Mouse (Mus musculus) adrenal gland, adult 18-20 months (tissue): ENCODE measurements around the gene Syn3. TPM values are rescaled to one million over a fixed set of nuclear protein-coding genes. Genes with fewer than 3 reads are reported as not detected.
"Not testable (repeated sequence)": the region's sequence is repeated elsewhere in the genome, so short reads cannot be mapped to it uniquely, and the experiment has no call there.

ENCODE experiments used
- DNase-seq, 2 experiments: peaks; one replicate each; pipeline ENCODE4 v3.0.0; 2021 to 2022; ENCODE audit warnings: low spot score in 2 of 2
- total RNA-seq, 2 experiments: library from RNA; stranded (reverse); gene quantifications; 1 replicate in 1 of 2; 2 replicates in 1 of 2; pipeline ENCODE4 v1.2.3; 2021

Syn3 gene
- total RNA-seq, 2 experiments from 2014 or later: 1.6 to 1.9 TPM

- no peak for DNase-seq
Measured at GRCm38 (mm10) chr10:86124115-86124514, 374.6 kb downstream of the Syn3 start.

DNA sequence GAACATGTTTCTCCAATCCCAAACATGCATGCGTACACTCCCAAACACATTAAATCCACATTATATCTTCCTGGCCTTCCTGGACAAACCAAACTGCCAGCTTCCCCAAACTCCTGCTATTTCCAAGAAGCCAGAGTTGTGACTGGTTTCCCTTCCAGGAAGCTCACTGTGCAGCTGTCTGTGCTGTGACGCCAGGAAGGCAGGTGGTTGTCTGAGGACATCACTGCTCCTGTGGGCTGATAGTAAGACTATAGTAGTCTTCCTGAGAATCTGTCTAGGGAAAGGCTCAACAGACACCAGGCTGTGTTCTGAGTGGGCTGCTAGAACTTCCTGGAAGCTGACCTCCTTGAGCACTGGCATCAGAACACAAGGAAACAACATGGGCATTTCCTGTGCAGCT is 375.5 kb downstream of the Syn3 start:
- no peak for DNase-seq

DNA sequence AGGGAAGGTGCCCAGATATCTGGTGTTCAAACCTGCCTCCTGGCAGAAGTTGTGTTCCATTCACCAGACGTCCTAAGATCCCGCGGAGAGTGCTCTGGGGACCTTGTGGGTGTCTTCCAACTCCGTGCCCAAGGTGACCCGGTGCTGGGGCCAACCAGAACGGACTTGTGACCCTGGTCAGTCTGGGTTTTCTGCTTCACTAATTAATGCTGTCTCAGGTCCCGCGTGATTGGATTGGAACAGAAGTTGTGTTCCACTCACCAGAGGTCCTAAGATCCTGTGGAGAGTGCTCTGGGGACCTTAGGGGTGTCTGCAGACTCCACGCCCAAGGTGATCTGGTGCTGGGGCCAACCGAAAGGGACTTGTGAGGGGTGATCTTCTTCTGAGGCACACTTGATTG is 376.2 kb downstream of the Syn3 start:
- DNase-seq: not testable (repeated sequence)

DNA sequence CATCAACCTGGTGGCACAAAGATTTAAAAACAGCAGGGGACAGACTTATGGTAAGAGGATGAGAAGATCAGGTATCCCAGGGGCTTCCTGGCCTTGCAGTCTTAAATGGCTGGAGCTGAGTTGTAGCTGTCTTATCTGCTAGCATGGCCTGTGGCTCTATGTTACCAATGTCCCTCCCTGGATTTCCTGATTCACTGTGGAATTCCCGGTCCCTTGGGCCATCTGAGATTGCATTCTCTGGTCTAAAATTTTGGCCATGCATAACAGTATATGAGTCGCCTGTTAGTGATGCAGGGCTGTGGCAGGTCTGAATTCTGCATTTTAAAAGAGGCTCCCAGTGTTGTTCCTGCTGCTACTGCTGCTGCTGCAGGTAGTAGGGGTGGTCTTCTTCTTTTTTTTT is 382.4 kb downstream of the Syn3 start:
- DNase-seq: no peak

GRCm38 (mm10) chr10:86114431-86114848 is 384.3 kb downstream of the Syn3 start:
- no peak for DNase-seq

GRCm38 (mm10) chr10:86108797-86109196 is 389.9 kb downstream of the Syn3 start:
- DNase-seq: no peak

- DNase-seq: no peak
Measured at GRCm38 (mm10) chr10:86107681-86108080, 391.0 kb downstream of the Syn3 start.

GRCm38 (mm10) chr10:86103976-86104375 is 394.7 kb downstream of the Syn3 start:
- no peak for DNase-seq

GRCm38 (mm10) chr10:86100281-86100851 is 398.3 kb downstream of the Syn3 start:
- DNase-seq: no peak

GRCm38 (mm10) chr10:86098363-86098762 is 400.3 kb downstream of the Syn3 start:
- DNase-seq: no peak

- no peak for DNase-seq
Measured at GRCm38 (mm10) chr10:86093109-86094035, 405.3 kb downstream of the Syn3 start.

GRCm38 (mm10) chr10:86091919-86092318 is 406.8 kb downstream of the Syn3 start:
- peak in 1 of 2 experiments; percentile 43 for DNase-seq

- DNase-seq: no peak
Measured at GRCm38 (mm10) chr10:86079921-86080320, 418.8 kb downstream of the Syn3 start.

GRCm38 (mm10) chr10:86078761-86079160 is 419.9 kb downstream of the Syn3 start:
- no peak for DNase-seq

- no peak for DNase-seq
Measured at GRCm38 (mm10) chr10:86077272-86077671, 421.4 kb downstream of the Syn3 start.

- DNase-seq: no peak
Measured at GRCm38 (mm10) chr10:86074971-86075711, 423.6 kb downstream of the Syn3 start.

- no peak for DNase-seq
Measured at GRCm38 (mm10) chr10:86074134-86074533, 424.6 kb downstream of the Syn3 start.

- no peak for DNase-seq
Measured at GRCm38 (mm10) chr10:86070751-86071150, 427.9 kb downstream of the Syn3 start.

DNA sequence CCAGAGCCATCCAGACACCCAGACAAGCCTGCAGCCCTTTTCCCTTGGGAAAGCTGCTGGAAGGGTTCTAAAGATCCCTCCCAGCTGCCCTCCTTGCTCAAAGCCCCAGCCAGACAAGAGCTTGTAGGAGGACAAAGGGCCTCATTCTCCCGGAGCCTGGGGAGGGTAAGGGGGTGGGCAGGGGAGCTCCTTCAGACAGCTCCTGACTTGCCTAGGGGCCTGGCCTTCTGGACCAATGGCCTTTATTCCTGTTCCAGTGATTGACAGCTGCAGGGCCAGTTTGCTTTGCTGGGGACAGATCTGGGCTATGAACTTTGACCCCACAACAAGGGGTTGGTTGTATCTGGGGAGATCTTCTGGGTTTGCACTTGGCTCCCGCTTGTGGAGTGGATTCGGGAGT is 429.4 kb downstream of the Syn3 start:
- no peak for DNase-seq

DNA sequence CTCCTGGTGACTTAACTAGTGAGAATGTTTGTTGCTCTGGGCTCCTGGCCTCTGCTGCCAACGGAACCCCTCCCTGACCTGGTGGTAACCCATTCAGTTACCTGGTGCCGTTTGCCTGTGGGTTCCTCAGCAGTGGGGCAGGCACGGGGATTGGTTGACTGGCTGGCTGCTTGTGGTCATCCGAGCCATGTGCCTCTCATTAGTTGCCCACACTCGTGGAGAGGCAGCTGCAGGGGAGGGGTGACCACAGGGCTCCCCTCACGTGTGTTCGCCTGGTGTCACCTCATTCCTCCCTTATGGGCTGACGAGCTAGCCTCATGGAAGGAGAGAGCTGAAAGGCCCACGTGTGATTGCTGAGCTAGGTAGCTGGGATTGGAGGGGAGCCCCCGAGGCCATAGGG is 430.8 kb downstream of the Syn3 start:
- no peak for DNase-seq

DNA sequence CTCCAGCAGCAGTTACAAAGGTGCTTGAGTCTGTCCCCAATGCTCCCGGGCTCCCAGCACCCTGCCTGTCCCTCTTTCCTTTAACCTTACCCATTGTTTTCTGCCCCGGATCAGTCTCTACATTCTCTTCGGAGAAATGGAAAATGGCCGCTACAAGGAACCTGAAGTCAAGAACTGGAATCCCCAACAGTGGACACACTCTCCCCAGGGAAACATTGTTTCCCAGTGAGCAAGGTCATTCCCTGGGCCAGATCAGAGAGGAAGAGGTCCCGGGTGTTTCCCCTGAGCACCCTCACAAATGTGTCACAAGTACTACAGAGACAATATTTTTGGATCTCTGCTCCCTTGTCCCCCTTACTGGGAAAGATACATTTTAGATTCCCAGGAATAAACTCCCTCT is 432.0 kb downstream of the Syn3 start:
- no peak for DNase-seq

DNA sequence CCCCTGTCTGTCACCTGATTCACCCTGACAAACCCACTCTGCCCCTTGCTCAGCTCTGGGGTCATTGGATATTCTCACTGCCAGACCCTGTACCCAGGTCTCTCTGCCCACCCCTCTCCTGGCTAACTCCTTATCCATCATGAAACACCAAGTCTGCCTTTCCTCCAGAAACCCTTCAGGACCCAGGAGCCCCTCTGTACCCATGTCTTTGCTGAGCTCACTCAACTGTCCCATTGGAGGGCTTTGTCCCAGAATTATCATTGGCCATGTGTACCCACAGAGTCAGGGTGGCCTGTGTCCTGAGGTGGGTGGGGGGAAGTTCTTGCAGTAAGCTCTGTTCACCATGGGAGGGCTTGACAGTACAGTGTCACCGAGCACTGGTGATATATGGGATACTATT is 433.0 kb downstream of the Syn3 start:
- DNase-seq: no peak
